12 mouse cellular contexts compared by ENCODE assay signal in the genomic region with DNA sequence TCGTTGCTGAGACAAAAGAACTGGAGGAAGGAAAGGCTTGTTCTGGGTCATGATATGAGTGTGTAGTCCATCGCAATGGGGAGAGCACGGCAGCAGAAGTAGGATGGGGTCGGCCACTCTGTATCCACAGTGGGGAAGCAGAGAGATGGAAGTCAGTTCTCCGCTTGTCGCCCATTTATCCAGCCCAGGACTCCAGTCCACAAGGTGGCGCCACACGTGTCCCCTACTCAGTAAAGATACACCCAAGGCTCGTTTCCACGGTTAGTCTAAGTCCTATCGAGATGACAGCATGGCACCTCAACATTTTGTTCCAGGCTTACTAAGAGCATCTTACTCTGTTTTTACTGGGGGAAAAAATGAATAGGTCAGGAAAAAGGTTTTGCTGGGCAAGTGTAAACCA. TPM values are rescaled to one million over a fixed set of nuclear protein-coding genes. Genes with fewer than 3 reads are reported as not detected.
DNase-seq lines count a peak whose midpoint lies in the region; ATAC-seq and TF ChIP-seq lines count a peak whose summit lies in the region.
"Had no signal": no experiment of that assay in that cellular context is flagged by ENCODE, and none has a peak within 500 bp of the region (broad histone marks: within the 10 kb centered on the region; RNA-seq: fewer than 3 reads in every experiment).

No protein-coding gene starts in this region.

- no peak overlapping the region for H3K4me2 ChIP-seq in stomach, postnatal 0 days (replicated peaks; ENCODE audit: low read depth)
- H3K4me2 ChIP-seq in forebrain, embryonic 16.5 days (ENCODE audit: low read length): no peak overlapping the region
- H3K4me2 ChIP-seq: heart, embryonic 13.5 days; midbrain, embryonic 12.5 days had no signal

- DNase-seq in cerebellum, postnatal 10 days: peak; percentile 42 to 57
- DNase-seq in left cerebral cortex, postnatal 4 days: peak; percentile 18
- no peak for DNase-seq in left cerebral cortex, adult 11 months (ENCODE audit: low spot score)
- peak; percentile 26 to 30 for DNase-seq in adrenal gland, postnatal 36 days
- no peak for DNase-seq in stomach, postnatal 0 days (ENCODE audit: low spot score)
- no peak for DNase-seq in frontal cortex, adult 2 months (ENCODE audit: extremely low spot score in 1 of 2, low spot score in 1 of 2)
- DNase-seq: layer of hippocampus, postnatal 36 days; right cerebral cortex, postnatal 25 days had no signal

- ATAC-seq in cerebellum, adult (ENCODE audit: insufficient number of reproducible peaks, low FRiP score, low TSS enrichment): no peak
- no peak for ATAC-seq in stomach, postnatal 0 days (ENCODE audit: low FRiP score, low TSS enrichment)
- ATAC-seq in forebrain, embryonic 16.5 days: no peak

- no peaks in the 10 kb centered on the region for H3K9me3 ChIP-seq in stomach, postnatal 0 days (ENCODE audit: control insufficient read depth, low read length)
- no peaks in the 10 kb centered on the region for H3K9me3 ChIP-seq in forebrain, embryonic 16.5 days (ENCODE audit: control insufficient read depth, low read length)
- H3K9me3 ChIP-seq: midbrain, embryonic 12.5 days had no signal

- no peaks in the 10 kb centered on the region for H3K4me1 ChIP-seq in stomach, postnatal 0 days (replicated peaks; ENCODE audit: control insufficient read depth, insufficient read depth)
- H3K4me1 ChIP-seq in forebrain, embryonic 16.5 days (replicated peaks; ENCODE audit: control insufficient read depth, insufficient read depth, low read length): no peaks in the 10 kb centered on the region
- H3K4me1 ChIP-seq: midbrain, embryonic 12.5 days had no signal

- peak; percentile 57 for TF ChIP-seq CTCF in stomach, postnatal 0 days (IDR thresholded peaks at IDR 0.05; ENCODE audit: low read depth)

- intact Hi-C loops in left cerebral cortex, postnatal 4 days (cut with DNase I): no loop called here

- no peak for TF ChIP-seq EP300 in stomach, postnatal 0 days (optimal IDR thresholded peaks at IDR 0.05)

- H3K4me3 ChIP-seq in stomach, postnatal 0 days (ENCODE audit: low read depth, low read length): no peak overlapping the region
- no peak overlapping the region for H3K4me3 ChIP-seq in forebrain, embryonic 16.5 days (replicated peaks; ENCODE audit: low read length)
- H3K4me3 ChIP-seq: heart, embryonic 13.5 days; midbrain, embryonic 12.5 days had no signal

- no peak overlapping the region for H3K27ac ChIP-seq in stomach, postnatal 0 days (replicated peaks)
- no peak overlapping the region for H3K27ac ChIP-seq in forebrain, embryonic 16.5 days (ENCODE audit: low read length)
- H3K27ac ChIP-seq: heart, embryonic 13.5 days; midbrain, embryonic 12.5 days had no signal

- H3K9ac ChIP-seq in stomach, postnatal 0 days (ENCODE audit: low read length): no peak overlapping the region
- no peak overlapping the region for H3K9ac ChIP-seq in forebrain, embryonic 16.5 days (replicated peaks; ENCODE audit: low read depth, low read length)
- H3K9ac ChIP-seq: heart, embryonic 13.5 days; midbrain, embryonic 12.5 days had no signal

- no peaks in the 10 kb centered on the region for H3K36me3 ChIP-seq in stomach, postnatal 0 days (ENCODE audit: control insufficient read depth, insufficient read depth, low read length)
- no peaks in the 10 kb centered on the region for H3K36me3 ChIP-seq in forebrain, embryonic 16.5 days (ENCODE audit: control insufficient read depth, insufficient read depth)
- H3K36me3 ChIP-seq: heart, embryonic 13.5 days; midbrain, embryonic 12.5 days had no signal

- no peaks in the 10 kb centered on the region for H3K27me3 ChIP-seq in stomach, postnatal 0 days (ENCODE audit: control insufficient read depth, insufficient read depth, low read length)
- no peaks in the 10 kb centered on the region for H3K27me3 ChIP-seq in forebrain, embryonic 16.5 days (replicated peaks; ENCODE audit: control insufficient read depth, insufficient read depth, low read length)
- H3K27me3 ChIP-seq: midbrain, embryonic 12.5 days had no signal

- 77% methylated on average over 11 of the region's 11 CpGs for WGBS in stomach, postnatal 0 days
- WGBS in forebrain, embryonic 16.5 days: 86% methylated on average over 11 of the region's 11 CpGs

RNA-seq across cellular contexts. Expression of a gene that starts 20.0 kb away (rescaled TPM):
- 10 to 100 TPM; 44.1 to 53.1 TPM for total RNA-seq in left cerebral cortex, postnatal 4 days (2021)
- 10 to 100 TPM; 19.6 to 23.9 TPM for total RNA-seq in adrenal gland, postnatal 36 days (2021)
- polyA plus RNA-seq in stomach, postnatal 0 days (2015; fragmentation: Nextera tagmentation; extraction: Ambion mirVana): 55.6 and 61.8 TPM in 2 replicates
- polyA plus RNA-seq in frontal cortex, adult 2 months (2012; rRNA removed): 30.8 and 32.9 TPM in 2 replicates
- polyA plus RNA-seq in forebrain, embryonic 16.5 days (2015; fragmentation: Nextera tagmentation; extraction: Ambion mirVana): 116 and 120 TPM in 2 replicates

RNA-seq across cellular contexts. Expression of a gene that starts 20.7 kb away (rescaled TPM):
- not detected for total RNA-seq in left cerebral cortex, postnatal 4 days (2021)
- not detected for total RNA-seq in adrenal gland, postnatal 36 days (2021)
- not detected in 2 replicates for polyA plus RNA-seq in stomach, postnatal 0 days (2015; fragmentation: Nextera tagmentation; extraction: Ambion mirVana)
- 0.08 and 0.11 TPM in 2 replicates for polyA plus RNA-seq in frontal cortex, adult 2 months (2012; rRNA removed)
- polyA plus RNA-seq in forebrain, embryonic 16.5 days (2015; fragmentation: Nextera tagmentation; extraction: Ambion mirVana): 0.11 TPM in 1 of 2 replicates, not detected in the other
- total RNA-seq: layer of hippocampus, postnatal 36 days had no signal
- polyA plus RNA-seq: heart, embryonic 13.5 days had no signal

RNA-seq across cellular contexts. Expression of a gene that starts 48.6 kb away (rescaled TPM):
- 10 to 100 TPM; 10.9 to 13.6 TPM for total RNA-seq in left cerebral cortex, postnatal 4 days (2021)
- under 1 TPM; 0.20 to 0.63 TPM for total RNA-seq in adrenal gland, postnatal 36 days (2021)
- polyA plus RNA-seq in stomach, postnatal 0 days (2015; fragmentation: Nextera tagmentation; extraction: Ambion mirVana): 33.0 and 34.7 TPM in 2 replicates
- polyA plus RNA-seq in frontal cortex, adult 2 months (2012; rRNA removed): 87.9 and 104 TPM in 2 replicates
- 1.9 TPM in 2 replicates for polyA plus RNA-seq in forebrain, embryonic 16.5 days (2015; fragmentation: Nextera tagmentation; extraction: Ambion mirVana)

Comparison
In these comparisons a context has a peak if more than half of its experiments do, and no peak if none do; other contexts are left out.
1. DNase-seq: peak in cerebellum, postnatal 10 days (2 of 2), left cerebral cortex, postnatal 4 days (single experiment) and adrenal gland, postnatal 36 days (2 of 2); none in left cerebral cortex, adult 11 months (single experiment), stomach, postnatal 0 days (single experiment) and frontal cortex, adult 2 months (0 of 2).
2. RNA of a gene that starts 48.6 kb away (polyA plus RNA-seq): 87.9 to 104 TPM in frontal cortex, adult 2 months and 33.0 to 34.7 TPM in stomach, postnatal 0 days; 1.9 TPM in forebrain, embryonic 16.5 days; every median in the first group is over 10 times any median in the second.